Mouse (Mus musculus) heart, postnatal 0 days (tissue): Measurements from ENCODE around the gene Acot11. TPM values are rescaled to one million over a fixed set of nuclear protein-coding genes. Genes with fewer than 3 reads are reported as not detected.
"Not testable (repeated sequence)": the region's sequence is repeated elsewhere in the genome, so short reads cannot be mapped to it uniquely, and the experiment has no call there.

Experiments
- ATAC-seq: fragments of 200-750 bp; cut with Nextera tagmentation; 2 replicates; pipeline ENCODE4 v1.8.0; 2017; ENCODE audit warnings: low read depth, moderate number of reproducible peaks, moderate library complexity; ENCODE audit not compliant: insufficient read depth
- DNase-seq: peaks from one replicate; pipeline ENCODE4 v3.0.0-alpha.2; 2016; ENCODE audit warnings: low spot score
- H3K27ac ChIP-seq: fragments of 300-500 bp; sonication (generic); 2 replicates; pipeline ENCODE4 v1.5.1; 2014; ENCODE audit warnings: low read depth, mild to moderate bottlenecking
- H3K27me3 ChIP-seq: fragments of 300-500 bp; sonication (generic); 2 replicates; pipeline ENCODE4 v1.6.1; 2014; ENCODE audit warnings: low read length, mixed read lengths; ENCODE audit not compliant: control insufficient read depth, insufficient read depth
- H3K36me3 ChIP-seq: fragments of 300-500 bp; sonication (generic); replicated peaks from 2 replicates; pipeline ENCODE4 v1.6.1; 2014; ENCODE audit warnings: low read length, mixed read lengths; ENCODE audit not compliant: control insufficient read depth, insufficient read depth
- H3K4me1 ChIP-seq: fragments of 300-500 bp; sonication (generic); 2 replicates; pipeline ENCODE4 v1.6.1; 2014; ENCODE audit warnings: antibody characterized with exemption; ENCODE audit not compliant: control insufficient read depth, insufficient read depth
- H3K4me2 ChIP-seq: fragments of 300-500 bp; sonication (generic); 2 replicates; pipeline ENCODE4 v1.6.1; 2014; ENCODE audit warnings: low read depth, mild to moderate bottlenecking, low read length, moderate library complexity
- H3K4me3 ChIP-seq: fragments of 300-500 bp; sonication (generic); 2 replicates; pipeline ENCODE4 v1.5.1; 2014; ENCODE audit warnings: low read depth, low read length
- H3K9ac ChIP-seq: fragments of 300-500 bp; sonication (generic); replicated peaks from 2 replicates; pipeline ENCODE4 v1.6.1; 2014; ENCODE audit warnings: low read depth, low read length, mixed read lengths
- H3K9me3 ChIP-seq: fragments of 300-500 bp; sonication (generic); replicated peaks from 2 replicates; pipeline ENCODE4 v1.6.1; 2016; ENCODE audit warnings: low read length; ENCODE audit not compliant: control insufficient read depth
- CTCF ChIP-seq: IDR thresholded peaks from 2 replicates; pipeline ENCODE4 v1.5.1; 2016; ENCODE audit warnings: antibody characterized with exemption, control low read depth, low read depth
- EP300 ChIP-seq: IDR thresholded peaks from 2 replicates; pipeline ENCODE4 v1.6.1; 2016; ENCODE audit warnings: antibody characterized with exemption, low read depth
- WGBS: fragments of 180-500 bp; shearing (Covaris S2); extraction: QIAGEN DNeasy Blood & Tissue Kit; methylation state at CpG from one replicate; pipeline ENCODE4 v1.1.7; 2014; 5-methylcytosine and 5-hydroxymethylcytosine counted together
- polyA plus RNA-seq: library from polyadenylated mRNA; unstranded; fragments of >200 nt; fragmentation: Nextera tagmentation; extraction: Ambion mirVana; gene quantifications from 2 replicates; pipeline ENCODE4 v1.2.1, GENCODE M21; 2015
- total RNA-seq: library from RNA; depleted of rRNA; stranded (reverse); fragments of >200 nt; gene quantifications from 2 replicates; pipeline ENCODE4 v1.2.3, GENCODE M21; 2014; ENCODE audit warnings: low replicate concordance

Acot11 gene
- total and polyA plus RNA-seq, 2 experiments from 2014 or later, result 5.8 to 18.8 TPM

DNA sequence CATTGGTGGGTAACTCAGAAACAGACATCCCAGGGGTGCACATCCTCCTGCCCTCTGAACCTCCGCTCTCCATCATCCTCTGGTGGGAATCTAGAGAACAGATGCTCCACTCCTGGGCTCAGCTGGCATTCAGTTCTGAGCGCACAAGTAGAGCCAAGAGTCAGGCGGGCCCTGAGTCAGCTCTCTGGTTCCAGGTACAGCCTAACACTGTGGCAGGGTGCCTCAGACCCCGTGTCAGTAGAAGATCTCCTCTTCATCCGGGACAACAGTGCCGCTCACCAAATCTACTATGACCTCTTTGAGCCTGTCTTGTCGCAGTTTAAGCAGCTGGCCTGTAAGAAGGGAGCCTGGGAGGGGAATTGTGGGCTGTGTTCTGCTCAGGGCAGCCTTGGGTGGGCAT is 58.9 kb downstream of the Acot11 start:
- no peak for TF ChIP-seq CTCF
- H3K27ac ChIP-seq, result no peak overlapping the region
- H3K9me3 ChIP-seq, result no peaks in the 10 kb centered on the region
- peaks cover 33% of the 10 kb centered on the region for H3K36me3 ChIP-seq
- 75% methylated on average over 7 of the region's 7 CpGs for WGBS
- DNase-seq (no peak), ATAC-seq (no peak)
- H3K4me1 ChIP-seq, result 0 out of 2 replicates have a peak, but pooled peaks cover 3% of the 10 kb centered on the region
- H3K4me3 ChIP-seq, result no peak overlapping the region
- H3K4me2 ChIP-seq, result no peak overlapping the region
- H3K27me3 ChIP-seq, result no peaks in the 10 kb centered on the region
- no peak overlapping the region for H3K9ac ChIP-seq

DNA sequence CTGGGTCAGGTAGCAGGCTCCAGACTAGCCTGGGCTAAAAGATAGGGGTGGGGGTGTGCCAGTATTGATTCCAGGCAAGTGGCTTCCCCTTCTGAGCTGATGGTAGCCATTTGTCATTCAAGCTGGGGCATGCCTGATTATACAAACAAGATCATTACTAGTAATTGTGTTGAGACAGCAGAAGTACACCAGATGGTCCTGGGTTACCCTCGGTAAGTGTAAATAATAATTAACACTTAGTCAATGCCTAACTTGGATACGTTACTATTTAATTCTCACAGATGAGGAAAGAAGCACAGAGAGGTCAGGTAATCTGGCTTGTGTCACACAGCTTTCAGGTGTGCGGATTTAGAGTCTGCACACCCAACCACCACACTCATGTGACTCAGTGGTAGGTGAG is 66.9 kb downstream of the Acot11 start:
- TF ChIP-seq CTCF (no peak), EP300 (no peak)
- WGBS, result 68% methylated on average over 3 of the region's 3 CpGs
- Histone ChIP-seq H3K27ac (no peak overlapping the region), H3K36me3 (no peaks in the 10 kb centered on the region), H3K4me2 (no peak overlapping the region), H3K9ac (no peak overlapping the region), H3K4me3 (no peak overlapping the region), H3K4me1 (no peaks in the 10 kb centered on the region), H3K27me3 (no peaks in the 10 kb centered on the region), H3K9me3 (no peaks in the 10 kb centered on the region)
- DNase-seq, result no peak
- no peak for ATAC-seq

DNA sequence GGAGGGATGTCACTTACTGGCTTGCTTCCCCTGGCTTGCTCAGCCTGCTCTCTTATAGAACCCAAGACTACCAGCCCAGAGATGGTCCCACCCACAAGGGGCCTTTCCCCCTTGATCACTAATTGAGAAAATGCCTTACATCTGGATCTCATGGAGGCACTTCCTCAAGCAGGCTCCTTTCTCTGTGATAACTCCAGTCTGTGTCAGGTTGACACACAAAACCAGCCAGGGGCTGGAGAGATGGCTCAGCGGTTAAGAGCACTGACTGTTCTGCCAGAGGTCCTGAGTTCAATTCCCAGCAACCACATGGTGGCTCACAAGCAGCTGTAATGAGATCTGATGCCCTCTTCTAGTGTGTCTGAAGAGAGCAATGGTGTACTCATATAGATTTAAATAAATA is 67.9 kb downstream of the Acot11 start:
- ATAC-seq, H3K9ac ChIP-seq, H3K4me1 ChIP-seq, H3K4me3 ChIP-seq, H3K27me3 ChIP-seq, H3K4me2 ChIP-seq, H3K36me3 ChIP-seq, H3K9me3 ChIP-seq, DNase-seq, H3K27ac ChIP-seq: not testable (repeated sequence)
- 96% methylated on average over 1 of the region's 1 CpGs for WGBS

DNA sequence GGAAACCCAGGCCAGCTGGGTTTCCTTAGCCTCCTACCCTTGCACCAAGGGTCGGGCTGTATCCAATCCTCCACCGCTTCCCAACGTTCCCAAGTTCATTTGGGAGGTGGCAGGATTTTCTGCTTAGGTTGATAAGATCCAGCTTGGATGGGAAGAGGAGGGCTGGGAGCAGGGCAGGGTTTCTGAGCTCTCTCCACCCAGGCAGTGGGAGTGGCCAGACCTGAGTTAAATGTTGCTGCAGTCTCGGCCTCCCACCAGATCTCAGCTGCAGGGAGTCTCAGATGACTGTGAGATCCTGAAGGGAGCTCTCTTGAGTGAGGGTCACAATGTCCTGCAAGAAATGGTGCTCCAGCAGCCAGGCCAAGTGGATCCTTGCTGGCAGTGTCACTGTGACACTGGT is 71.2 kb downstream of the Acot11 start, which contains the start of gene Fam151a:
Gene Fam151a, plus strand, starts transcription at position 254 of the 400 bp plus-strand sequence.
- ATAC-seq (no peak), DNase-seq (no peak)
- no peak within 1 kb of the TSS for H3K4me3 ChIP-seq
- H3K9me3 ChIP-seq, result no peaks in the 10 kb centered on the region
- TF ChIP-seq CTCF (no peak), EP300 (no peak)
- H3K4me2 ChIP-seq, result no peak within 1 kb of the TSS
- H3K27ac ChIP-seq, result no peak within 1 kb of the TSS
- WGBS, result 28% methylated on average over 4 of the region's 4 CpGs
- H3K9ac ChIP-seq, result no peak within 1 kb of the TSS
- no peaks in the 10 kb centered on the region for H3K36me3 ChIP-seq
- no peaks in the 10 kb centered on the region for H3K4me1 ChIP-seq
- H3K27me3 ChIP-seq, result no peaks in the 10 kb centered on the region

DNA sequence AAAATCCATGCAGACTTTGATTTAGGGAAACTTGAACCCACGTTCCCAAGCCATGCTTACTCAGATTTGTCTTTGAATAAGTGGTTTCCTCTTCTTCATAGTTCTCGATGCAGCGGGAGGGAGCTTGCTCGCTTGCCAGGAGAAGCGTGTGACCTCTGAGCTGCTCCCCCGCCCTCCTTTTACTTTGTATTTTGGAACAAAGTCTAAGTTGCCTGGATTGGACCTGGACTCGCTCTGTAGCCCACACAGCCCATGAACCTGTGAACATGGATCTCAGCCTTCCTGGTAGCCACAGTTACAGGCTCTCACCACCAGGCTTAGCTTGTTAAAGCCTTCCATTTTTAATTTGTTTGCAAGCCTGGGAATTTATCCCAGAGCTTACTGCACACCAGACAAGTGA is 74.0 kb downstream of the Acot11 start, which contains the start of gene Mroh7:
Gene Mroh7, minus strand, starts transcription at position 112 of the 400 bp plus-strand sequence.
- ATAC-seq (no peak), DNase-seq (no peak)
- Histone ChIP-seq H3K27me3 (no peaks in the 10 kb centered on the region), H3K9me3 (no peaks in the 10 kb centered on the region), H3K36me3 (no peaks in the 10 kb centered on the region), H3K4me3 (no peak within 1 kb of the TSS), H3K4me1 (no peaks in the 10 kb centered on the region), H3K4me2 (no peak within 1 kb of the TSS), H3K9ac (no peak within 1 kb of the TSS), H3K27ac (no peak within 1 kb of the TSS)
- TF ChIP-seq EP300 (no peak), CTCF (no peak)
- WGBS, result 70% methylated on average over 7 of the region's 7 CpGs

DNA sequence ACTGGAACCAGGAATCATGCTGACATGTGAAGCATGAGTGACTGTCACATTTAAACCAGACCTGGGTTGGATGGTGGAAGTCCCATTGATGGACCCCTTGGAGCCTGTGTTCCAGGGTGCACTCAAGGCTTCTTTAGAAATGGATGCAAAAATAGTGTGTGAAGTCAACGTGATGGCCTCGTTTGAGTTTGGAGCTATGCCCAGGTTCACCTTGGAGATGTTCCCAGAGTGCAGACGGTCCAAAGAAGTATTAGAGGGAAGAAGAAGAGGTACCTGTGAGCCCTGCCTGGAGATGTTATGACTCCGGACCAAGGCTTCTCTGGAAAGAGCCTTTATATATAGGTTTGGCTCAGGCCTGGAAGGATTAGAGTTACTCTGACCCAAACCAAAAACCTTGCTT is 84.2 kb downstream of the Acot11 start:
- ATAC-seq (no peak), DNase-seq (no peak)
- Histone ChIP-seq H3K27ac (no peak overlapping the region), H3K9ac (no peak overlapping the region), H3K4me1 (no peaks in the 10 kb centered on the region), H3K36me3 (no peaks in the 10 kb centered on the region), H3K27me3 (0 out of 2 replicates have a peak, but pooled peaks cover 4% of the 10 kb centered on the region), H3K4me2 (no peak overlapping the region), H3K4me3 (no peak overlapping the region), H3K9me3 (no peaks in the 10 kb centered on the region)
- TF ChIP-seq CTCF (no peak), EP300 (no peak)
- 51% methylated on average over 4 of the region's 4 CpGs for WGBS
